Mouse (Mus musculus) limb, embryonic 14.5 days (tissue): ENCODE data around the gene Gipc2. TPM values are rescaled to one million over a fixed set of nuclear protein-coding genes. Genes with fewer than 3 reads are reported as not detected.
A peak's percentile ranks its signal among the peaks of the same experiment; 100 is the strongest.

ENCODE experiments used
- ATAC-seq: fragments of 200-750 bp; cut with Nextera tagmentation; 2 replicates; pipeline ENCODE4 v1.8.0; 2017; ENCODE audit warnings: low read depth, moderate number of reproducible peaks, moderate TSS enrichment; ENCODE audit not compliant: low FRiP score
- DNase-seq: peaks from one replicate; pipeline ENCODE4 v3.0.0-alpha.2; 2015; ENCODE audit warnings: low spot score
- H3K27ac ChIP-seq: fragments of 300-500 bp; sonication (generic); replicated peaks from 2 replicates; pipeline ENCODE4 v1.5.1; 2014; ENCODE audit warnings: low read depth, mild to moderate bottlenecking, low read length, moderate library complexity, mixed read lengths
- H3K27me3 ChIP-seq: fragments of 300-500 bp; sonication (generic); 2 replicates; pipeline ENCODE4 v1.6.1; 2014; ENCODE audit warnings: low read length, mixed read lengths; ENCODE audit not compliant: control insufficient read depth, insufficient read depth
- H3K36me3 ChIP-seq: fragments of 300-500 bp; sonication (generic); 2 replicates; pipeline ENCODE4 v1.6.1; 2014; ENCODE audit warnings: mild to moderate bottlenecking, low read length, moderate library complexity, mixed read lengths; ENCODE audit not compliant: control insufficient read depth, insufficient read depth
- H3K4me1 ChIP-seq: fragments of 300-500 bp; sonication (generic); 2 replicates; pipeline ENCODE4 v1.6.1; 2014; ENCODE audit warnings: antibody characterized with exemption, low read length, mixed read lengths; ENCODE audit not compliant: control insufficient read depth, insufficient read depth
- H3K4me2 ChIP-seq: fragments of 300-500 bp; sonication (generic); replicated peaks from 2 replicates; pipeline ENCODE4 v1.6.1; 2014; ENCODE audit warnings: low read depth, mild to moderate bottlenecking, low read length, moderate library complexity; ENCODE audit not compliant: severe bottlenecking
- H3K4me3 ChIP-seq: fragments of 300-500 bp; sonication (generic); replicated peaks from 2 replicates; pipeline ENCODE4 v1.5.1; 2014; ENCODE audit warnings: low read length
- H3K9ac ChIP-seq: fragments of 300-500 bp; sonication (generic); 2 replicates; pipeline ENCODE4 v1.6.1; 2014; ENCODE audit warnings: mild to moderate bottlenecking, low read depth, low read length, moderate library complexity; ENCODE audit not compliant: severe bottlenecking
- H3K9me3 ChIP-seq: fragments of 300-500 bp; sonication (generic); 2 replicates; pipeline ENCODE4 v1.6.1; 2016; ENCODE audit warnings: low read length; ENCODE audit not compliant: control insufficient read depth
- POLR2A ChIP-seq: fragments of 200-500 bp; IDR thresholded peaks from 2 replicates; pipeline ENCODE4 v1.8.0; 2012; ENCODE audit warnings: inconsistent platforms, mild to moderate bottlenecking, moderate library complexity, borderline replicate concordance; ENCODE audit not compliant: insufficient read depth, insufficient read length; ENCODE audit errors: extremely low read depth
- WGBS: fragments of 180-500 bp; shearing (Covaris S2); extraction: QIAGEN DNeasy Blood & Tissue Kit; methylation state at CpG from one replicate; pipeline ENCODE4 v1.1.7; 2014; 5-methylcytosine and 5-hydroxymethylcytosine counted together
- polyA plus RNA-seq, 2 experiments: library from polyadenylated mRNA; depleted of rRNA in 1 of 2; stranded (reverse) in 1 of 2; unstranded in 1 of 2; fragments of >200 nt; fragmentation: Nextera tagmentation in 1 of 2; extraction: Ambion mirVana in 1 of 2; gene quantifications; 2 replicates each; pipeline versions ENCODE4 v1.2.1 to v1.2.3; 2012 to 2014

The Gipc2 gene
- polyA plus RNA-seq, 2 experiments = 2.6 to 4.3 TPM

- Histone ChIP-seq H3K27ac (no peak overlapping the region), H3K9me3 (no peaks in the 10 kb centered on the region), H3K4me2 (no peak overlapping the region), H3K4me3 (no peak overlapping the region), H3K4me1 (no peaks in the 10 kb centered on the region), H3K27me3 (no peaks in the 10 kb centered on the region), H3K36me3 (no peaks in the 10 kb centered on the region), H3K9ac (no peak overlapping the region)
- no peak for TF ChIP-seq POLR2A
- ATAC-seq (no peak), DNase-seq (no peak)
- WGBS = 92% methylated on average over 1 of the region's 1 CpGs
These were observed 97.7 kb downstream of the Gipc2 start for GRCm38 (mm10) chr3:152068311-152068710.

DNA sequence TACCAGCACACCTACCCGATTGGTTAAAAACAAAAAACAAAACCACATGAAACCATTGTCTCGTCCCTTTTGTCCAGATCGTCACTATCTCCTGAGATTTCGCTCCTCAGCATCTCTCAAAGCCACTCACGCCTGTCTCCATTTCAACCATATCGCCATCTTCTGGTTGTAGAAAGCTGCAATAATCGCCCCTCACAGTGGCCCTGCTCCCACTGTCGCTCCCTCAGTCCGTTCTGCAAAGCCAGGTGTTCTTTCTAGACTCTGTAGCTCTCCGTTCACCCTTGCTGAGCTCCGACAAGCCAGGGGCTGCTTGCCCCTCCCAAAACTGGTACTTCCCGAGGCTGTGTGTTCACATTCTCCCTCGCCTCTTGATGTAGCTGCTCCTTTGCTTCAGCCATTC, 99.3 kb downstream of the Gipc2 start:
- no peaks in the 10 kb centered on the region for H3K36me3 ChIP-seq
- no peaks in the 10 kb centered on the region for H3K27me3 ChIP-seq
- 31% methylated on average over 13 of the region's 13 CpGs for WGBS
- TF ChIP-seq POLR2A = no peak
- DNase-seq (no peak), ATAC-seq (no peak)
- H3K4me2 ChIP-seq = peak overlapping the region; percentile 33; the same call in 1 of the 2 replicates
- H3K9me3 ChIP-seq = no peaks in the 10 kb centered on the region
- no peak overlapping the region for H3K27ac ChIP-seq
- H3K9ac ChIP-seq = no peak overlapping the region
- no peaks in the 10 kb centered on the region for H3K4me1 ChIP-seq
- no peak overlapping the region for H3K4me3 ChIP-seq

DNA sequence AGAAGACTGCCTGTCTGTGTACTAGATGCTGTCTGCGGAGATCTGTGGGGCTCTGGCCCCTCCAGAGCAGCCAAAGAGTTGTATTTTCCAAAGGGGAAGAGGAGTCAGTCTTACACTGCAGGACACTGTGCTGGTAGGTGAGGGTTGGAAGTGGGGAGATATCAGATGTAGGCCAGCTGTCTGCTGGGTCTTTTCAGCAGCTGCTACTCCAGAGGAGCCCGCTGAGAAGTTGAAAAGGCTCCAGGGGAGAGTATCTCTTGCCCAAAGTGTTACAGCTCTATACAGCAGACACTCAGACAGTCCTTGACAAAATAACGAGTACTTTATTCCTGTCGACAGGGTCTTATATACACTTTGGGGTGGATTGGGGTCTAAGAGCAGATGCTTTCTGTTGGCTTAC, 100.2 kb downstream of the Gipc2 start:
- ATAC-seq (no peak), DNase-seq (no peak)
- Histone ChIP-seq H3K9ac (no peak overlapping the region), H3K36me3 (no peaks in the 10 kb centered on the region), H3K4me3 (no peak overlapping the region), H3K27ac (no peak overlapping the region), H3K4me2 (no peak overlapping the region), H3K27me3 (no peaks in the 10 kb centered on the region), H3K4me1 (no peaks in the 10 kb centered on the region), H3K9me3 (no peaks in the 10 kb centered on the region)
- 65% methylated on average over 4 of the region's 4 CpGs for WGBS
- TF ChIP-seq POLR2A = no peak

GRCm38 (mm10) chr3:152064166-152064565, 101.9 kb downstream of the Gipc2 start:
- no peak overlapping the region for H3K9ac ChIP-seq
- no peaks in the 10 kb centered on the region for H3K9me3 ChIP-seq
- H3K27me3 ChIP-seq = no peaks in the 10 kb centered on the region
- ATAC-seq (no peak), DNase-seq (no peak)
- 48% methylated on average over 2 of the region's 2 CpGs for WGBS
- no peak overlapping the region for H3K4me2 ChIP-seq
- H3K4me1 ChIP-seq = no peaks in the 10 kb centered on the region
- H3K27ac ChIP-seq = no peak overlapping the region
- no peak for TF ChIP-seq POLR2A
- H3K36me3 ChIP-seq = no peaks in the 10 kb centered on the region
- no peak overlapping the region for H3K4me3 ChIP-seq

- H3K4me1 ChIP-seq = no peaks in the 10 kb centered on the region
- H3K27me3 ChIP-seq = no peaks in the 10 kb centered on the region
- 60% methylated on average over 3 of the region's 3 CpGs for WGBS
- no peak overlapping the region for H3K9ac ChIP-seq
- ATAC-seq (no peak), DNase-seq (no peak)
- no peak overlapping the region for H3K27ac ChIP-seq
- no peaks in the 10 kb centered on the region for H3K36me3 ChIP-seq
- no peaks in the 10 kb centered on the region for H3K9me3 ChIP-seq
- no peak overlapping the region for H3K4me3 ChIP-seq
- H3K4me2 ChIP-seq = no peak overlapping the region
- no peak for TF ChIP-seq POLR2A
These were observed 103.2 kb downstream of the Gipc2 start for GRCm38 (mm10) chr3:152062806-152063205.

GRCm38 (mm10) chr3:152061145-152061544, 104.9 kb downstream of the Gipc2 start:
- Histone ChIP-seq H3K4me1 (no peaks in the 10 kb centered on the region), H3K9me3 (no peaks in the 10 kb centered on the region), H3K4me2 (no peak overlapping the region), H3K36me3 (no peaks in the 10 kb centered on the region), H3K27ac (no peak overlapping the region), H3K27me3 (no peaks in the 10 kb centered on the region), H3K9ac (no peak overlapping the region), H3K4me3 (no peak overlapping the region)
- TF ChIP-seq POLR2A = no peak
- 93% methylated on average over 5 of the region's 5 CpGs for WGBS
- ATAC-seq (no peak), DNase-seq (no peak)
